Mouse (Mus musculus): ENCODE data around the gene Mrps36.

GRCm38 (mm10) chr13:100732756-100733155 is 11.7 kb downstream of the Mrps36 start:
- TF ChIP-seq CTCF (IDR thresholded peaks at IDR 0.05; ENCODE audit: control insufficient read depth, insufficient read depth, insufficient replicate concordance, low read depth, low read length): no peak
- TF ChIP-seq POLR2A (IDR thresholded peaks at IDR 0.05; ENCODE audit: control insufficient read depth, low read depth, low read length): no peak

Data from testis, adult 2 months (tissue).